Mouse (Mus musculus): ENCODE data around the gene A030003K21Rik.
"Not testable (repeated sequence)": the region's sequence is repeated elsewhere in the genome, so short reads cannot be mapped to it uniquely, and the experiment has no call there.

The A030003K21Rik gene

GRCm38 (mm10) chr1:82943295-82943694, at the start of gene A030003K21Rik:
Gene A030003K21Rik, minus strand, starts transcription at chr1:82943388.
- DNase-seq, result not testable (repeated sequence)

- no peak for DNase-seq
Measured at GRCm38 (mm10) chr1:82992093-82992492, 48.9 kb upstream of the A030003K21Rik start.

GRCm38 (mm10) chr1:82991596-82991995, 48.4 kb upstream of the A030003K21Rik start:
- DNase-seq, result no peak

GRCm38 (mm10) chr1:82991062-82991461, 47.9 kb upstream of the A030003K21Rik start:
- DNase-seq, result no peak

GRCm38 (mm10) chr1:82987530-82988198, 44.5 kb upstream of the A030003K21Rik start:
- DNase-seq, result peak; percentile 74

GRCm38 (mm10) chr1:82986738-82987137, 43.5 kb upstream of the A030003K21Rik start:
- no peak for DNase-seq

- DNase-seq, result no peak
Measured at GRCm38 (mm10) chr1:82977840-82978239, 34.7 kb upstream of the A030003K21Rik start.

- peak; percentile 61 for DNase-seq
Measured at GRCm38 (mm10) chr1:82975750-82976149, 32.6 kb upstream of the A030003K21Rik start.

- peak; percentile 78 for DNase-seq
Measured at GRCm38 (mm10) chr1:82974342-82974741, 31.2 kb upstream of the A030003K21Rik start.

GRCm38 (mm10) chr1:82973901-82974300, 30.7 kb upstream of the A030003K21Rik start:
- DNase-seq, result peak; percentile 59

GRCm38 (mm10) chr1:82973244-82973643, 30.1 kb upstream of the A030003K21Rik start:
- peak; percentile 43 for DNase-seq

GRCm38 (mm10) chr1:82972046-82972445, 28.9 kb upstream of the A030003K21Rik start:
- peak; percentile 66 for DNase-seq

- DNase-seq, result no peak
Measured at GRCm38 (mm10) chr1:82966413-82966812, 23.2 kb upstream of the A030003K21Rik start.

- peak; percentile 10 for DNase-seq
Measured at GRCm38 (mm10) chr1:82959870-82960385, 16.7 kb upstream of the A030003K21Rik start, which contains the start of gene Gm47955. Gene Gm47955, plus strand, starts transcription at chr1:82960286.

- not testable (repeated sequence) for DNase-seq
Measured at GRCm38 (mm10) chr1:82955913-82956312, 12.7 kb upstream of the A030003K21Rik start, which contains the start of gene Gm7544. Gene Gm7544, minus strand, starts transcription at chr1:82956013.

GRCm38 (mm10) chr1:82948601-82949000, 5.4 kb upstream of the A030003K21Rik start:
- DNase-seq, result no peak

GRCm38 (mm10) chr1:82946029-82946428, 2.8 kb upstream of the A030003K21Rik start:
- DNase-seq, result not testable (repeated sequence)

GRCm38 (mm10) chr1:82942505-82942904, 683 bp downstream of the A030003K21Rik start:
- DNase-seq, result peak; percentile 9

GRCm38 (mm10) chr1:82938666-82939065, 4.5 kb downstream of the A030003K21Rik start:
- no peak for DNase-seq

- DNase-seq, result not testable (repeated sequence)
Measured at GRCm38 (mm10) chr1:82931326-82931725, 11.9 kb downstream of the A030003K21Rik start, which contains the start of gene Gm6217. Gene Gm6217, minus strand, starts transcription at chr1:82931399.

- not testable (repeated sequence) for DNase-seq
Measured at GRCm38 (mm10) chr1:82930558-82930957, 12.6 kb downstream of the A030003K21Rik start.

- peak; percentile 56 for DNase-seq
Measured at GRCm38 (mm10) chr1:82924650-82925049, 18.5 kb downstream of the A030003K21Rik start, which contains the start of gene A030014E15Rik. Gene A030014E15Rik, plus strand, starts transcription at chr1:82924917.

- not testable (repeated sequence) for DNase-seq
Measured at GRCm38 (mm10) chr1:82913434-82913833, 29.8 kb downstream of the A030003K21Rik start.

- DNase-seq, result peak; percentile 7
Measured at GRCm38 (mm10) chr1:82913025-82913424, 30.2 kb downstream of the A030003K21Rik start, which contains the start of gene A030005L19Rik. Gene A030005L19Rik, plus strand, starts transcription at chr1:82913325.

Measured in lung, postnatal 10 days (tissue).